Mouse (Mus musculus): ENCODE data around the gene Prdm2.

DNA sequence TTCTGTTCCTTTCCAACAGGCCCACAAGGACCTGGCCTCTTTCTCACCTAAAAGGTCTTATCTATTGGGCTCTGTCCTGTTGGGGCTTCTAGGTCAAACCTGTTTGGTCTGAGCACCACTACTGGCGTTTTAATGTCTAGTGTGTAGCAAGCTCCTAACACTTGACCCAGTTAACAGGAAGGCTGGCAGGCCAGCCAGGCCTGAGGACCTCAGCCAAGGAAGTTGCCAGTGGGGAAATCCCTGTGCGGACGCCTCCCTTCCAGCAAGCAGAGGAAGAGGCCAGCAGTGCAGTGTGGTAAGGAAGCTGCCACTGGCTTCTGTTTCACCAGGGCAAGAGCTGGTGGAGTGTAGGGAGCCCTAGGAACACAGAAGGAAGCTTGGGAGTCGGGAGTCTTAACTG lies 94.0 kb downstream of the Prdm2 start:
- TF ChIP-seq POLR2A (IDR thresholded peaks at IDR 0.05; ENCODE audit: low read depth, low read length) (no peak), CTCF (IDR thresholded peaks at IDR 0.05; ENCODE audit: extremely low read depth, insufficient read depth, insufficient read length, insufficient replicate concordance) (no peak)

All from spleen, adult 2 months (tissue).